Mouse (Mus musculus) midbrain, embryonic 10.5 days (tissue): ENCODE results near the gene Rimbp3. TPM values are rescaled to one million over a fixed set of nuclear protein-coding genes. Genes with fewer than 3 reads are reported as not detected.
A peak's percentile ranks its signal among the peaks of the same experiment; 100 is the strongest.

Experiments used
- DNase-seq: peaks from one replicate; pipeline ENCODE4 v3.0.0-alpha.2; 2017; ENCODE audit warnings: low spot score
- H3K27ac ChIP-seq: fragments of 300-500 bp; sonication (generic); replicated peaks from 2 replicates; pipeline ENCODE4 v1.5.1; 2016; ENCODE audit warnings: mild to moderate bottlenecking
- H3K27me3 ChIP-seq: fragments of 300-500 bp; sonication (generic); 2 replicates; pipeline ENCODE4 v1.6.1; 2016; ENCODE audit warnings: low read depth, mild to moderate bottlenecking; ENCODE audit not compliant: poor library complexity, severe bottlenecking
- H3K36me3 ChIP-seq: fragments of 300-500 bp; sonication (generic); 2 replicates; pipeline ENCODE4 v1.6.1; 2016; ENCODE audit warnings: mild to moderate bottlenecking, moderate library complexity
- H3K4me1 ChIP-seq: fragments of 300-500 bp; sonication (generic); 2 replicates; pipeline ENCODE4 v1.6.1; 2016
- H3K4me3 ChIP-seq: fragments of 300-500 bp; sonication (generic); 2 replicates; pipeline ENCODE4 v1.5.1; 2016; ENCODE audit warnings: mild to moderate bottlenecking, moderate library complexity
- H3K9me3 ChIP-seq: fragments of 300-500 bp; sonication (generic); replicated peaks from 2 replicates; pipeline ENCODE4 v1.6.1; 2016; ENCODE audit warnings: mild to moderate bottlenecking
- WGBS: fragments of 180-500 bp; shearing (Covaris S2); methylation state at CpG from one replicate; pipeline ENCODE4 v1.1.7; 2016; 5-methylcytosine and 5-hydroxymethylcytosine counted together
- polyA plus RNA-seq: library from polyadenylated mRNA; unstranded; fragments of >200 nt; fragmentation: Nextera tagmentation; extraction: Ambion mirVana; gene quantifications from 2 replicates; pipeline ENCODE4 v1.2.1, GENCODE M21; 2016

Gene Rimbp3
- polyA plus RNA-seq, 1 experiment from 2014 or later, result 1.4 TPM

DNA sequence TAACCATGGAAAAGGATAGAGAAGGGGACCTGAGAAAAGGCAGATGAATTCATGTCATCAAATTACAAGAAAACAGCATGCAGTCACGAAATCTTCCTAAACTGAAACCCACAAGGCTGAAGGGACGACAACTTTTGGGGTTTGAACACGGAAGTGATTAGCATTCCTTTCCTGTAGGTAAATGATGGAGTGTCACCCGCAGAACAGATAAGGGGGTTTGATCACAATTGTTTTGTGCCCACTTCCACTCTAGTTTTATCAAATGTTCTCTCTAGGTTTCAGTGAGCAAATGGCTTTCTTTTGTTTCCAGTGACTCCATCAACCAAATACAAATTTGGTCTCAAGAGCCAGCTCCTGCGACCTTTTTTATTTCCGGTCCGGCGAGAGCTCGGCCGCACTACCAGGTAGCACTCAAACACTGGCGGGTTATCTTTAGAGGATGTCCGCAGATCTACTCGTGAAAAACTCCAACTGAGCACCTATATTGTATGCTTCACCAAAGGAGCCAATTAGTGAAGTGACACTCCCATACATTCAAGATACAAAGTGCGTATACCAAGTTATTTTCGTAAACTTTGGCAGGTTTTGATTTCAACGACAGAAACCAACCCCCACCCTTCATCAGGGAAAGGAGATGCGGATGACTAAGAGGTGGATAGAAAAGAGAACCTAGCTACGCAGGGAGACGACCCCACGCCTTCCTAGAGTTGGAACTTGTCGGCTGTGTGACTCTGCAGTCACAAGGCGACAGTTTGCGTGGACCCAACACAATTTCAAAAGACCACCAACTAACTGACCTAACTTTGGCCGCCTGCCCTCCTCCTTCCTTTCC is 8.1 kb upstream of the Rimbp3 start:
- Histone ChIP-seq H3K36me3 (peaks cover 29% of the 10 kb centered on the region), H3K4me1 (peaks cover 15% of the 10 kb centered on the region), H3K9me3 (no peaks in the 10 kb centered on the region), H3K27ac (peak overlapping the region; percentile 98), H3K27me3 (no peaks in the 10 kb centered on the region), H3K4me3 (peak overlapping the region; percentile 77)
- no peak for DNase-seq
- WGBS, result 13% methylated on average over 24 of the region's 24 CpGs

- DNase-seq, result peak; percentile 88
- peak overlapping the region; percentile 77 for H3K4me3 ChIP-seq
- no peaks in the 10 kb centered on the region for H3K9me3 ChIP-seq
- peaks cover 15% of the 10 kb centered on the region for H3K4me1 ChIP-seq
- peak overlapping the region; percentile 98 for H3K27ac ChIP-seq
- peaks cover 21% of the 10 kb centered on the region for H3K36me3 ChIP-seq
- peaks cover 3% of the 10 kb centered on the region for H3K27me3 ChIP-seq
- under 1% methylated on average over 72 of the region's 72 CpGs for WGBS
Observed at GRCm38 (mm10) chr16:17200953-17201707, 7.3 kb upstream of the Rimbp3 start.

- Histone ChIP-seq H3K27me3 (peaks cover 11% of the 10 kb centered on the region), H3K4me3 (no peak overlapping the region), H3K4me1 (peaks cover 15% of the 10 kb centered on the region), H3K9me3 (no peaks in the 10 kb centered on the region), H3K36me3 (peaks cover 14% of the 10 kb centered on the region), H3K27ac (0 out of 2 replicates have a peak overlapping the region, but pooled peaks have one; percentile 98)
- no peak for DNase-seq
- WGBS, result 72% methylated on average over 2 of the region's 2 CpGs
Observed at GRCm38 (mm10) chr16:17201977-17202376, 6.4 kb upstream of the Rimbp3 start.

- DNase-seq, result no peak
- Histone ChIP-seq H3K27me3 (peaks cover 17% of the 10 kb centered on the region), H3K4me3 (peak within 1 kb of the TSS; percentile 77), H3K9me3 (no peaks in the 10 kb centered on the region), H3K4me1 (peaks cover 15% of the 10 kb centered on the region), H3K27ac (peak within 1 kb of the TSS; percentile 98), H3K36me3 (peaks cover 12% of the 10 kb centered on the region)
- WGBS, result 82% methylated on average over 1 of the region's 1 CpGs
Observed at GRCm38 (mm10) chr16:17202549-17202948, 5.9 kb upstream of the Rimbp3 start, which contains the start of gene Ube2l3. TSS of gene Ube2l3 (minus strand) at chr16:17202649.

- Histone ChIP-seq H3K4me3 (no peak overlapping the region), H3K4me1 (peaks cover 25% of the 10 kb centered on the region), H3K27me3 (peaks cover 30% of the 10 kb centered on the region), H3K36me3 (no peaks in the 10 kb centered on the region), H3K9me3 (no peaks in the 10 kb centered on the region), H3K27ac (no peak overlapping the region)
- WGBS, result 5% methylated on average over 6 of the region's 6 CpGs
- peak; percentile 28 for DNase-seq
Observed at GRCm38 (mm10) chr16:17204990-17205389, 3.4 kb upstream of the Rimbp3 start.

DNA sequence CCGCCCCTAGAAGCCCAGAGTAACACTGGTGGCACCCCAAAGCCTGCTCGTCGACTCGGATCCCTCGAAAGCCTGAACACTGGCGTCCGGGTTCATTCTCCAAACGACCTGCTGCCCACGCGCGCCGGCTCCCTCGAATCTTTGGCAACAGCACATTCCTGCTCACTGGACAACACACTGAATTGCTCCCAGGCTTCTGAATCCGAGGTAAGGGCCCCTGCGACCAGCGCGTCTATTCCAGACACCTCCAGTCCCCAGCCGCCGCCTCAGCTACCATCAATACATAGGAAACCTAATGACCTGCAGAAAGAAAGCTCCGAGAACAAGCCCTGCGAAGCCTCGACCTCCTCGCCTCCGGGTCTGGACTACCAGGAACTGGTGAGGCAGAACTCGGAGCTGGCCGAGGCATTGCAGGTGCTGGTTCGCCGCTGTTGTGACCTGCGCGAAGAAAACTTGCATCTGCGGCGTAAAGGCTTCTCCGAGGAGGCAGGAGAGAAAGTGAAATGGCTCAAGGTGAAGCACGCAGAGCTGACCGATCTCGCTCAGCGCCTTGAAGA is 1.1 kb downstream of the Rimbp3 start:
- DNase-seq, result no peak
- H3K4me1 ChIP-seq, result peaks cover 30% of the 10 kb centered on the region
- peak overlapping the region; percentile 67 for H3K4me3 ChIP-seq
- WGBS, result 3% methylated on average over 37 of the region's 37 CpGs
- peaks cover 54% of the 10 kb centered on the region for H3K27me3 ChIP-seq
- H3K9me3 ChIP-seq, result peaks cover 3% of the 10 kb centered on the region; the same call in 1 of the 2 replicates
- H3K27ac ChIP-seq, result peak overlapping the region; percentile 91
- H3K36me3 ChIP-seq, result peaks cover 23% of the 10 kb centered on the region

DNA sequence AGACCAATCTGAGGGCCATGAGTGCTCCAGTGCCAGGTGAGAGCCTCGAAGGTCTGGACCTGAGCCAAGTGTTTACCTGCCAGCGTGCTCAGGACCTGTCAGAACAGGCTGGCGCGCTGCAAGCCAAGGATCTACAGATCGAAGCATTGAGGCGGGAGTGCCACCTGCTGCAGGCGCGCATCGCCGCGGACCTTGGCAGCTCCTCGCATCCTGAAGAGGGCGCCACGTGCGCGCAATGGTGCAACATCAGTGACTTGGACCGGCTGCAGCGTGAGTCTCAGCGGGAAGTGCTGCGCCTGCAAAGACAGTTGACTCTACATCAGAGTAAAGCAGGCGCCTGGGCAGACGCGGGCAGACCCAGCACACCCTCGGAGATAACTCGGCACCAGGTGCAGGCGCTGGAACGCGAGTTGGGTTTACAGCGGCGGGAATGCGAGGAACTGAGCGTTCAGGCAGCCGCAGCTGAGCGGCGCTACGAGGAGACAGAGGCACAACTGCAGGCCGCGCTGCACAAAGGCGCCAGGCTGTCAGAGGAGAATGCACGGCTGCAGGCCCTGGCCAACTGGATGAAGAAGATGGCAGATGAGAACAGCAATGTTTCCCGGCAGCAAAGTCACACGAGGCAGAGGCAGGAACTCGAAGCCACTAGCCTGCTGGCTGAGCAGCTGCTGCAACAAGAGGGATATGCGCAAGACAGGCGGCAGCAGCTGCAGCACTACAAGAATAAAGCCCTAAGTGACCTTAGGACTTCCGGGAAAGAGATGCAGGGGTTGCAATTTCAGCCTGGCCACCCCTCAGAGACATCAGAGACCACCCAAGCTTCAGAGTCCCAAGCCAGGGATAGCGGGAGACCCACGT is 1.8 kb downstream of the Rimbp3 start:
- H3K27ac ChIP-seq, result peak overlapping the region; percentile 91
- WGBS, result 9% methylated on average over 48 of the region's 48 CpGs
- peak; percentile 92 for DNase-seq
- peaks cover 23% of the 10 kb centered on the region for H3K36me3 ChIP-seq
- peaks cover 54% of the 10 kb centered on the region for H3K27me3 ChIP-seq
- H3K9me3 ChIP-seq, result peaks cover 3% of the 10 kb centered on the region; the same call in 1 of the 2 replicates
- H3K4me3 ChIP-seq, result peak overlapping the region; percentile 67
- H3K4me1 ChIP-seq, result peaks cover 30% of the 10 kb centered on the region

- Histone ChIP-seq H3K4me3 (no peak overlapping the region), H3K4me1 (peaks cover 6% of the 10 kb centered on the region; the same call in 1 of the 2 replicates), H3K27ac (no peak overlapping the region), H3K9me3 (peaks cover 3% of the 10 kb centered on the region; the same call in 1 of the 2 replicates), H3K36me3 (peaks cover 11% of the 10 kb centered on the region), H3K27me3 (peaks cover 5% of the 10 kb centered on the region; the same call in 1 of the 2 replicates)
- no peak for DNase-seq
- WGBS, result 68% methylated on average over 8 of the region's 8 CpGs
Observed at GRCm38 (mm10) chr16:17216934-17217633, 8.7 kb downstream of the Rimbp3 start.

- no peak for DNase-seq
- H3K27me3 ChIP-seq, result no peaks in the 10 kb centered on the region
- no peaks in the 10 kb centered on the region for H3K36me3 ChIP-seq
- WGBS, result 46% methylated on average over 7 of the region's 7 CpGs
- H3K4me3 ChIP-seq, result no peak overlapping the region
- H3K9me3 ChIP-seq, result no peaks in the 10 kb centered on the region
- H3K27ac ChIP-seq, result no peak overlapping the region; the same call in 1 of the 2 replicates
- H3K4me1 ChIP-seq, result peaks cover 6% of the 10 kb centered on the region; the same call in 1 of the 2 replicates
Observed at GRCm38 (mm10) chr16:17220127-17220733, 11.8 kb downstream of the Rimbp3 start.

- Histone ChIP-seq H3K36me3 (no peaks in the 10 kb centered on the region), H3K27ac (no peak overlapping the region), H3K4me1 (peaks cover 6% of the 10 kb centered on the region; the same call in 1 of the 2 replicates), H3K4me3 (no peak overlapping the region), H3K27me3 (no peaks in the 10 kb centered on the region), H3K9me3 (no peaks in the 10 kb centered on the region)
- DNase-seq, result peak; percentile 94
- WGBS, result 35% methylated on average over 25 of the region's 25 CpGs
Observed at GRCm38 (mm10) chr16:17222197-17222596, 13.8 kb downstream of the Rimbp3 start.

- no peak overlapping the region for H3K4me3 ChIP-seq
- H3K9me3 ChIP-seq, result peaks cover 8% of the 10 kb centered on the region; the same call in 1 of the 2 replicates
- no peak overlapping the region for H3K27ac ChIP-seq
- H3K4me1 ChIP-seq, result 0 out of 2 replicates have a peak, but pooled peaks cover under 1% of the 10 kb centered on the region
- H3K36me3 ChIP-seq, result no peaks in the 10 kb centered on the region
- 88% methylated on average over 5 of the region's 5 CpGs for WGBS
- no peak for DNase-seq
- H3K27me3 ChIP-seq, result no peaks in the 10 kb centered on the region
Observed at GRCm38 (mm10) chr16:17225584-17225983, 17.2 kb downstream of the Rimbp3 start.
